ENCODE assay signal across 11 mouse cellular contexts in the genomic region with DNA sequence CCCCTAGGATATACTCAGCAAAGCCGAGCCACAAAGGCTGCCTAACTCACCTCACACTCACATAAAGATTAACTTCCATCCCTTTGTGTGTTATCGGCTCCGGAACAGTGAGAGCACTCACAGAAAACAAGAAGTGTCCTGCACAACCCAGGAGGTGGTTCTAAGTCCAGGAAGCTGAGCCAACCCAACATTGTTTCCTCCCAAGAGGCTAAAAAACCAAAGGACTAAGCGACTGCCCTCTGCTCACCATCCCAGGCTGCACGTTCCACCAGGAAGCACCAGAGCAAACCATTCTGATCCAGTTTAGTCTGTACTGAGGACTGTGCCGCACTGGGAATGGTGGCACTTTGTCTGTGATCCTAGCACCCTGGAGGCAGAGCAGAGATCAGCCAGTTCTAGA. TPM values are rescaled to one million over a fixed set of nuclear protein-coding genes. Genes with fewer than 3 reads are reported as not detected.
DNase-seq lines count a peak whose midpoint lies in the region; ATAC-seq and TF ChIP-seq lines count a peak whose summit lies in the region.
"Had no signal": no experiment of that assay in that cellular context is flagged by ENCODE, and none has a peak within 500 bp of the region (broad histone marks: within the 10 kb centered on the region; RNA-seq: fewer than 3 reads in every experiment).

No protein-coding gene starts in this region.

- no peak for TF ChIP-seq POLR2A in cortical plate, adult 2 months (IDR thresholded peaks at IDR 0.05; ENCODE audit: extremely low read depth, insufficient read depth, low read length)

- no peaks in the 10 kb centered on the region for H3K36me3 ChIP-seq in heart, embryonic 16.5 days (ENCODE audit: control insufficient read depth, insufficient read depth)
- peaks cover 25% of the 10 kb centered on the region for H3K36me3 ChIP-seq in forebrain, embryonic 15.5 days
- H3K36me3 ChIP-seq in midbrain, embryonic 13.5 days = peaks cover 36% of the 10 kb centered on the region

- no peaks in the 10 kb centered on the region for H3K9me3 ChIP-seq in heart, embryonic 16.5 days (replicated peaks; ENCODE audit: control insufficient read depth, low read length)
- no peaks in the 10 kb centered on the region for H3K9me3 ChIP-seq in forebrain, embryonic 15.5 days
- no peaks in the 10 kb centered on the region for H3K9me3 ChIP-seq in midbrain, embryonic 13.5 days
- H3K9me3 ChIP-seq: lung, embryonic 15.5 days had no signal

- H3K27me3 ChIP-seq in heart, embryonic 16.5 days (ENCODE audit: control insufficient read depth, insufficient read depth, low read length) = no peaks in the 10 kb centered on the region
- no peaks in the 10 kb centered on the region for H3K27me3 ChIP-seq in forebrain, embryonic 15.5 days
- no peaks in the 10 kb centered on the region for H3K27me3 ChIP-seq in midbrain, embryonic 13.5 days
- H3K27me3 ChIP-seq: CH12.LX; lung, embryonic 15.5 days had no signal

- H3K4me1 ChIP-seq in heart, embryonic 16.5 days (ENCODE audit: control insufficient read depth, insufficient read depth, low read length) = peaks cover 34% of the 10 kb centered on the region
- H3K4me1 ChIP-seq in cortical plate, adult 2 months (ENCODE audit: control insufficient read depth, insufficient read depth, low read length) = peaks cover 13% of the 10 kb centered on the region
- H3K4me1 ChIP-seq in forebrain, embryonic 15.5 days = peaks cover 69% of the 10 kb centered on the region
- H3K4me1 ChIP-seq in midbrain, embryonic 13.5 days (replicated peaks) = peaks cover 73% of the 10 kb centered on the region

- TF ChIP-seq CTCF in cortical plate, adult 2 months (IDR thresholded peaks at IDR 0.05; ENCODE audit: extremely low read depth, insufficient read depth, low read length) = no peak

- DNase-seq in heart, adult 18-20 months = no peak
- no peak for DNase-seq in left cerebral cortex, postnatal 36 days (ENCODE audit: low spot score in 2 of 2)
- DNase-seq in natural killer cell, adult 2 months (ENCODE audit: low spot score in 2 of 2) = no peak
- no peak for DNase-seq in layer of hippocampus, adult 9-11 months

- 63% methylated on average over 6 of the region's 6 CpGs for WGBS in heart, embryonic 16.5 days
- 82% methylated on average over 6 of the region's 6 CpGs for WGBS in forebrain, embryonic 15.5 days
- WGBS in midbrain, embryonic 13.5 days = 77% methylated on average over 6 of the region's 6 CpGs

- no peak overlapping the region for H3K4me3 ChIP-seq in heart, embryonic 16.5 days (ENCODE audit: low read length)
- H3K4me3 ChIP-seq in cortical plate, adult 2 months (ENCODE audit: insufficient read depth, low read length) = peak overlapping the region; percentile 18
- H3K4me3 ChIP-seq in forebrain, embryonic 15.5 days = peak overlapping the region; percentile 8; the same call in 1 of the 2 replicates
- peak overlapping the region; percentile 5 for H3K4me3 ChIP-seq in midbrain, embryonic 13.5 days (replicated peaks)
- H3K4me3 ChIP-seq: lung, embryonic 15.5 days had no signal

- peak overlapping the region; percentile 56; the same call in 1 of the 2 replicates for H3K27ac ChIP-seq in heart, embryonic 16.5 days (ENCODE audit: low read length)
- no peak overlapping the region for H3K27ac ChIP-seq in cortical plate, adult 2 months (ENCODE audit: insufficient read depth, low read length)
- no peak overlapping the region for H3K27ac ChIP-seq in forebrain, embryonic 15.5 days (replicated peaks)
- H3K27ac ChIP-seq in midbrain, embryonic 13.5 days = no peak overlapping the region
- H3K27ac ChIP-seq: lung, embryonic 15.5 days had no signal

- peak overlapping the region; percentile 30; the same call in 1 of the 2 replicates for H3K4me2 ChIP-seq in heart, embryonic 16.5 days (ENCODE audit: low read depth, low read length)
- H3K4me2 ChIP-seq in forebrain, embryonic 15.5 days (replicated peaks) = peak overlapping the region; percentile 11
- H3K4me2 ChIP-seq in midbrain, embryonic 13.5 days (replicated peaks) = peak overlapping the region; percentile 39
- H3K4me2 ChIP-seq: lung, embryonic 15.5 days had no signal

- ATAC-seq in heart, embryonic 16.5 days (replicated peaks; ENCODE audit: extremely low read depth, insufficient read depth, low FRiP score) = no peak
- no peak for ATAC-seq in forebrain, embryonic 15.5 days (replicated peaks)
- ATAC-seq in midbrain, embryonic 13.5 days = no peak
- ATAC-seq: intestine, postnatal 0 days had no signal

- 0 out of 2 replicates have a peak overlapping the region, but pooled peaks have one; percentile 23 for H3K9ac ChIP-seq in heart, embryonic 16.5 days (ENCODE audit: low read length)
- no peak overlapping the region for H3K9ac ChIP-seq in forebrain, embryonic 15.5 days (replicated peaks)
- 0 out of 2 replicates have a peak overlapping the region, but pooled peaks have one; percentile 19 for H3K9ac ChIP-seq in midbrain, embryonic 13.5 days (replicated peaks)
- H3K9ac ChIP-seq: lung, embryonic 15.5 days had no signal

- intact Hi-C loops in left cerebral cortex, postnatal 36 days (cut with DNase I) = no loop called here

RNA-seq across cellular contexts. Expression of a gene that starts 4.4 kb away (rescaled TPM):
- 8.2 and 13.6 TPM in 2 replicates for polyA plus RNA-seq in heart, embryonic 16.5 days (2015; fragmentation: Nextera tagmentation; extraction: Ambion mirVana)
- total RNA-seq in heart, adult 18-20 months (2021) = 10 to 100 TPM; 30.6 to 30.7 TPM
- 88.5 and 94.2 TPM in 2 replicates for polyA plus RNA-seq in cortical plate, adult 2 months (2012; rRNA removed)
- polyA plus RNA-seq in forebrain, embryonic 15.5 days (2015; fragmentation: Nextera tagmentation; extraction: Ambion mirVana) = 34.0 and 36.3 TPM in 2 replicates
- 27.6 and 35.0 TPM in 2 replicates for polyA plus RNA-seq in midbrain, embryonic 13.5 days (2015; fragmentation: Nextera tagmentation; extraction: Ambion mirVana)
- 100 to 1,000 TPM in 1 of 2 experiments, 10 to 100 TPM in 1; 98.8 to 117 TPM for total RNA-seq in left cerebral cortex, postnatal 36 days (2021)

RNA-seq across cellular contexts. Expression of a gene that starts 25.2 kb away (rescaled TPM):
- polyA plus RNA-seq in heart, embryonic 16.5 days (2015; fragmentation: Nextera tagmentation; extraction: Ambion mirVana) = 40.1 and 40.8 TPM in 2 replicates
- 10 to 100 TPM; 11.9 to 12.8 TPM for total RNA-seq in heart, adult 18-20 months (2021)
- 43.5 and 49.8 TPM in 2 replicates for polyA plus RNA-seq in cortical plate, adult 2 months (2012; rRNA removed)
- polyA plus RNA-seq in forebrain, embryonic 15.5 days (2015; fragmentation: Nextera tagmentation; extraction: Ambion mirVana) = 27.7 and 29.1 TPM in 2 replicates
- polyA plus RNA-seq in midbrain, embryonic 13.5 days (2015; fragmentation: Nextera tagmentation; extraction: Ambion mirVana) = 27.0 and 28.2 TPM in 2 replicates
- total RNA-seq in left cerebral cortex, postnatal 36 days (2021) = 10 to 100 TPM; 27.3 to 32.1 TPM

RNA-seq across cellular contexts. Expression of a gene that starts 30.5 kb away (rescaled TPM):
- 55.3 and 56.2 TPM in 2 replicates for polyA plus RNA-seq in heart, embryonic 16.5 days (2015; fragmentation: Nextera tagmentation; extraction: Ambion mirVana)
- 1 to 10 TPM; 4.7 to 5.1 TPM for total RNA-seq in heart, adult 18-20 months (2021)
- 11.5 and 11.8 TPM in 2 replicates for polyA plus RNA-seq in cortical plate, adult 2 months (2012; rRNA removed)
- 37.1 and 40.7 TPM in 2 replicates for polyA plus RNA-seq in forebrain, embryonic 15.5 days (2015; fragmentation: Nextera tagmentation; extraction: Ambion mirVana)
- polyA plus RNA-seq in midbrain, embryonic 13.5 days (2015; fragmentation: Nextera tagmentation; extraction: Ambion mirVana) = 31.8 and 36.8 TPM in 2 replicates
- total RNA-seq in left cerebral cortex, postnatal 36 days (2021) = 1 to 10 TPM; 3.5 to 4.4 TPM

RNA-seq across cellular contexts. Expression of a gene that starts 48.2 kb away (rescaled TPM):
- 0.87 and 1.0 TPM in 2 replicates for polyA plus RNA-seq in heart, embryonic 16.5 days (2015; fragmentation: Nextera tagmentation; extraction: Ambion mirVana)
- 1 to 10 TPM; 5.0 to 6.7 TPM for total RNA-seq in heart, adult 18-20 months (2021)
- 27.4 and 31.6 TPM in 2 replicates for polyA plus RNA-seq in cortical plate, adult 2 months (2012; rRNA removed)
- polyA plus RNA-seq in forebrain, embryonic 15.5 days (2015; fragmentation: Nextera tagmentation; extraction: Ambion mirVana) = 2.1 and 2.3 TPM in 2 replicates
- 2.4 and 2.6 TPM in 2 replicates for polyA plus RNA-seq in midbrain, embryonic 13.5 days (2015; fragmentation: Nextera tagmentation; extraction: Ambion mirVana)
- 10 to 100 TPM; 13.9 to 14.0 TPM for total RNA-seq in left cerebral cortex, postnatal 36 days (2021)

RNA-seq across cellular contexts. Expression of a gene that starts 58.4 kb away (rescaled TPM):
- 221 and 232 TPM in 2 replicates for polyA plus RNA-seq in heart, embryonic 16.5 days (2015; fragmentation: Nextera tagmentation; extraction: Ambion mirVana)
- 100 to 1,000 TPM; 165 to 179 TPM for total RNA-seq in heart, adult 18-20 months (2021)
- polyA plus RNA-seq in cortical plate, adult 2 months (2012; rRNA removed) = 96.3 and 101 TPM in 2 replicates
- polyA plus RNA-seq in forebrain, embryonic 15.5 days (2015; fragmentation: Nextera tagmentation; extraction: Ambion mirVana) = 206 and 217 TPM in 2 replicates
- polyA plus RNA-seq in midbrain, embryonic 13.5 days (2015; fragmentation: Nextera tagmentation; extraction: Ambion mirVana) = 182 and 191 TPM in 2 replicates
- 10 to 100 TPM; 60.5 to 70.3 TPM for total RNA-seq in left cerebral cortex, postnatal 36 days (2021)
